Mouse (Mus musculus) embryonic facial prominence, embryonic 15.5 days (tissue): ENCODE measurements around the gene Ror1. TPM values are rescaled to one million over a fixed set of nuclear protein-coding genes. Genes with fewer than 3 reads are reported as not detected.

ENCODE experiments used
- ATAC-seq: fragments of 200-750 bp; cut with Nextera tagmentation; 2 replicates; pipeline ENCODE4 v1.8.0; 2017; ENCODE audit warnings: low read depth, moderate TSS enrichment; ENCODE audit not compliant: insufficient number of reproducible peaks, low FRiP score, low TSS enrichment
- H3K27ac ChIP-seq: fragments of 300-500 bp; sonication (generic); replicated peaks from 2 replicates; pipeline ENCODE4 v1.5.1; 2015; ENCODE audit warnings: mild to moderate bottlenecking, inconsistent platforms
- H3K27me3 ChIP-seq: fragments of 300-500 bp; sonication (generic); 2 replicates; pipeline ENCODE4 v1.6.1; 2015; ENCODE audit warnings: inconsistent platforms
- H3K36me3 ChIP-seq: fragments of 300-500 bp; sonication (generic); 2 replicates; pipeline ENCODE4 v1.6.1; 2015; ENCODE audit warnings: mild to moderate bottlenecking, inconsistent platforms
- H3K4me1 ChIP-seq: fragments of 300-500 bp; sonication (generic); 2 replicates; pipeline ENCODE4 v1.6.1; 2015; ENCODE audit warnings: inconsistent platforms
- H3K4me2 ChIP-seq: fragments of 300-500 bp; sonication (generic); replicated peaks from 2 replicates; pipeline ENCODE4 v1.6.1; 2015; ENCODE audit warnings: mild to moderate bottlenecking, inconsistent platforms
- H3K4me3 ChIP-seq: fragments of 300-500 bp; sonication (generic); replicated peaks from 2 replicates; pipeline ENCODE4 v1.5.1; 2015; ENCODE audit warnings: mild to moderate bottlenecking, inconsistent platforms
- H3K9ac ChIP-seq: fragments of 300-500 bp; sonication (generic); 2 replicates; pipeline ENCODE4 v1.6.1; 2015; ENCODE audit warnings: inconsistent platforms
- H3K9me3 ChIP-seq: fragments of 300-500 bp; sonication (generic); replicated peaks from 2 replicates; pipeline ENCODE4 v1.6.1; 2016; ENCODE audit warnings: inconsistent platforms
- WGBS: fragments of 180-500 bp; shearing (Covaris S2); methylation state at CpG from one replicate; pipeline ENCODE4 v1.1.7; 2015; 5-methylcytosine and 5-hydroxymethylcytosine counted together
- polyA plus RNA-seq: library from polyadenylated mRNA; unstranded; fragments of >200 nt; fragmentation: Nextera tagmentation; extraction: Ambion mirVana; gene quantifications from 2 replicates; pipeline ENCODE4 v1.2.1, GENCODE M21; 2015

Ror1 gene
- polyA plus RNA-seq, 1 experiment from 2014 or later, result 11.7 TPM

- no peak overlapping the region for H3K27ac ChIP-seq
- H3K4me1 ChIP-seq, result no peaks in the 10 kb centered on the region
- H3K9me3 ChIP-seq, result no peaks in the 10 kb centered on the region
- H3K4me2 ChIP-seq, result no peak overlapping the region
- ATAC-seq, result no peak
- H3K36me3 ChIP-seq, result no peaks in the 10 kb centered on the region
- no peak overlapping the region for H3K9ac ChIP-seq
- WGBS, result 87% methylated on average over 10 of the region's 10 CpGs
- H3K27me3 ChIP-seq, result no peaks in the 10 kb centered on the region
- no peak overlapping the region for H3K4me3 ChIP-seq
Measured at GRCm38 (mm10) chr4:100233770-100234169, 138.2 kb downstream of the Ror1 start.

DNA sequence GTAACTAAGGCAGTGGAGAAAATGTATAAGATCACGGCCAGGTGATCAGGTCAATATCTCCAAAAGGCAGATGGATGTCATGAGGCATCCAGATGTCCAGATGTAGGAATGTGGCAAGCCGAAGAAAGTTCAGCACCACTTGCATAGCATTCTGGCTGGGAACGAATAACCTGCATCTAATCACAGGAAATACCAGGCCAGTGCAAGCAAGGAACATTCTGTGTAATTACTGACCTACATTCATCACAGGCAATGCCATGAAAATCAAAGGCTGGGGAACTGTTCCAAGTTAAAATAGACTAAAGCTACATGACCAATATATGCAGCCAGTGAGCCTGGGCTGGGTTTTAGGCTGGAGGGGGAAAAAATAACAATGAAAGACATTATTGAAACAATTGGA is 140.7 kb downstream of the Ror1 start:
- no peaks in the 10 kb centered on the region for H3K27me3 ChIP-seq
- H3K9ac ChIP-seq, result no peak overlapping the region
- 37% methylated on average over 3 of the region's 3 CpGs for whole genome bisulfite sequencing
- H3K36me3 ChIP-seq, result no peaks in the 10 kb centered on the region
- no peak overlapping the region for H3K4me3 ChIP-seq
- no peak for ATAC-seq
- H3K9me3 ChIP-seq, result no peaks in the 10 kb centered on the region
- 0 out of 2 replicates have a peak, but pooled peaks cover under 1% of the 10 kb centered on the region for H3K4me1 ChIP-seq
- H3K27ac ChIP-seq, result no peak overlapping the region
- H3K4me2 ChIP-seq, result no peak overlapping the region

DNA sequence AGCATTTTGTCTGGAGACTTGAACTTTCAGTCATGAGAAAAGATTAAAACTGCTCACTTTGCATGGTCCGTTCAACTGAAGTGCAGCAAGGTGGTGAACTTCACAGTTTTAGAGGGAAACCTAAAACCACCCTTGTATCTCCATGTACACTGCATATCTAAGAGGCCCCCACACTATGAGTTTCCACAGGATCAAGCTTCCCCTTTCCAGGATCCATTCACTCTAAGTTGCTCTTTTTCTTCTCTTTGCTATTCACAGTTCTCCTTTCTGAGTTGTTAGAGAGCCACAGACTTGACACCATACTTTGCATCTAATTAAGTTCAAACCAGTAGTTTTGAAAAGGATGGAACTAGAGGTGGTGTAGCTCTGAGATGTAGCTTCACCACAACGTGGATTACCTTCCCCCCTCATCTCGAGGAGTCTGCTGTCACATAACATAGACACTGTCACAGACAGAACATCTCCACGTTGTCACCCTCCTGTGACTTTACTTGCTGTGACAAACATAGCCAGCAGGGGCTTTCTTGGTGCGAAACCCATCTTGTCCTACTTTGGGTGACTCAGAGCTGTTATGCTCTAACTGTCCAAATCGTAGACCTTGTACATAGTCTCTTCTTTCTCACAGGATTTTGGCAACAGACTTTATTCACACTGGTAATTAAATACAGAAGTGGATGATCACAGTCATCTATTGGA is 146.6 kb downstream of the Ror1 start:
- Histone ChIP-seq H3K9ac (no peak overlapping the region), H3K4me2 (no peak overlapping the region), H3K27ac (no peak overlapping the region), H3K4me1 (0 out of 2 replicates have a peak, but pooled peaks cover 7% of the 10 kb centered on the region), H3K9me3 (no peaks in the 10 kb centered on the region), H3K27me3 (no peaks in the 10 kb centered on the region), H3K36me3 (no peaks in the 10 kb centered on the region), H3K4me3 (no peak overlapping the region)
- 71% methylated on average over 6 of the region's 6 CpGs for WGBS
- ATAC-seq, result no peak

GRCm38 (mm10) chr4:100244250-100244649 is 148.7 kb downstream of the Ror1 start:
- Histone ChIP-seq H3K4me2 (no peak overlapping the region), H3K4me3 (no peak overlapping the region), H3K27ac (no peak overlapping the region), H3K9me3 (no peaks in the 10 kb centered on the region), H3K9ac (no peak overlapping the region), H3K36me3 (no peaks in the 10 kb centered on the region), H3K27me3 (no peaks in the 10 kb centered on the region), H3K4me1 (0 out of 2 replicates have a peak, but pooled peaks cover 7% of the 10 kb centered on the region)
- no peak for ATAC-seq
- 68% methylated on average over 8 of the region's 8 CpGs for WGBS

DNA sequence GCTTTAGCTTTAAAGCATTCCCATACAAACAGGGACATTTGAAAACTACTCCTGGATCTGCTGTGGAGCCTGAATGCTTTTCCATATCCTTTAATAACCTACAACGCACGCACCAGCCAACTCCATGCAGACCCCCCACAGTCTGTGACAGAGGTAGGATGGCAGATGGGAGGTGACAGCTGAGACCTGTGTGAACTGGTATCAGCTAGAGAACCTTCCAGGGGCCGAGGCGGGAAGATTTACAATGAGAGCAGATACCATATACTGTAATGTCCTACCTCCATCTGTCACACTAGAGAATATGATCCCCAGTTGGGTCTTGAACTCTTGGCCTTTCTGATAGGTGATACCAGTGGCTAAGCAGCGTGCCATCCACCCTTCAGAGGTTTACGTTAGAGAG is 149.1 kb downstream of the Ror1 start:
- H3K27ac ChIP-seq, result no peak overlapping the region
- no peaks in the 10 kb centered on the region for H3K36me3 ChIP-seq
- H3K4me1 ChIP-seq, result 0 out of 2 replicates have a peak, but pooled peaks cover 7% of the 10 kb centered on the region
- no peak overlapping the region for H3K4me3 ChIP-seq
- no peaks in the 10 kb centered on the region for H3K27me3 ChIP-seq
- no peak overlapping the region for H3K4me2 ChIP-seq
- no peaks in the 10 kb centered on the region for H3K9me3 ChIP-seq
- 0 out of 2 replicates have a peak, but pooled peaks have one; percentile 39 for ATAC-seq
- 61% methylated on average over 6 of the region's 6 CpGs for WGBS
- H3K9ac ChIP-seq, result no peak overlapping the region

GRCm38 (mm10) chr4:100247826-100248225 is 152.2 kb downstream of the Ror1 start:
- H3K36me3 ChIP-seq, result no peaks in the 10 kb centered on the region
- H3K4me1 ChIP-seq, result peaks cover 6% of the 10 kb centered on the region; the same call in 1 of the 2 replicates
- no peak for ATAC-seq
- no peak overlapping the region for H3K27ac ChIP-seq
- no peak overlapping the region for H3K4me2 ChIP-seq
- H3K27me3 ChIP-seq, result no peaks in the 10 kb centered on the region
- H3K9ac ChIP-seq, result no peak overlapping the region
- H3K4me3 ChIP-seq, result no peak overlapping the region
- WGBS, result 63% methylated on average over 7 of the region's 7 CpGs
- no peaks in the 10 kb centered on the region for H3K9me3 ChIP-seq

- H3K27ac ChIP-seq, result no peak overlapping the region
- no peaks in the 10 kb centered on the region for H3K27me3 ChIP-seq
- H3K4me2 ChIP-seq, result no peak overlapping the region
- H3K4me1 ChIP-seq, result peaks cover 6% of the 10 kb centered on the region; the same call in 1 of the 2 replicates
- ATAC-seq, result no peak
- H3K36me3 ChIP-seq, result no peaks in the 10 kb centered on the region
- no peaks in the 10 kb centered on the region for H3K9me3 ChIP-seq
- 76% methylated on average over 2 of the region's 2 CpGs for WGBS
- no peak overlapping the region for H3K4me3 ChIP-seq
- H3K9ac ChIP-seq, result no peak overlapping the region
Measured at GRCm38 (mm10) chr4:100248273-100248672, 152.7 kb downstream of the Ror1 start.

DNA sequence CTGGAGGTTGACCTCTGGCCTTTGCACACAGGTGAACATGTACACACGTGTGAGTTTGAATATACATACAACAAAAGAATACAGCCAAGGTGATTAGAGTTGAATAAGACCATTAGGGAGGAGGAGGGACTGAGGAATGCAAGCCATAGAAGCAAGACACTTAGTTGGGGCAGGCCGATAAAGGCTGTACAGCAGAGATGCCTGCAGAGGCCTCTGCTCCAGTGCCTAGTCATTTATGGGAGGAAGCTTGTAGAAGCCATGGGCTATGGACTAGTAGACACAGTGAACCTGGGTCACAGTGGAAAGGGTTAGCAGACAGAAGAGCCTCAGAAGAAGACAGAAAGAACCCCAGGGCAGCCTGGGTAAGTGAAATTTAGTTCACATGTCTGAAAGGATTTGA is 155.7 kb downstream of the Ror1 start:
- ATAC-seq, result no peak
- H3K4me1 ChIP-seq, result peaks cover 6% of the 10 kb centered on the region; the same call in 1 of the 2 replicates
- WGBS, result 72% methylated on average over 2 of the region's 2 CpGs

GRCm38 (mm10) chr4:100252050-100252449 is 156.5 kb downstream of the Ror1 start:
- Histone ChIP-seq H3K27me3 (no peaks in the 10 kb centered on the region), H3K9ac (no peak overlapping the region), H3K4me2 (no peak overlapping the region), H3K36me3 (no peaks in the 10 kb centered on the region), H3K9me3 (no peaks in the 10 kb centered on the region), H3K27ac (no peak overlapping the region), H3K4me1 (peaks cover 6% of the 10 kb centered on the region; the same call in 1 of the 2 replicates), H3K4me3 (no peak overlapping the region)
- WGBS, result 20% methylated on average over 1 of the region's 1 CpGs
- no peak for ATAC-seq

More for the DNA sequence above, 155.7 kb downstream of the Ror1 start:
- Histone ChIP-seq H3K27ac (no peak overlapping the region), H3K9ac (no peak overlapping the region), H3K4me2 (no peak overlapping the region), H3K9me3 (no peaks in the 10 kb centered on the region), H3K27me3 (no peaks in the 10 kb centered on the region), H3K4me3 (no peak overlapping the region), H3K36me3 (no peaks in the 10 kb centered on the region)

DNA sequence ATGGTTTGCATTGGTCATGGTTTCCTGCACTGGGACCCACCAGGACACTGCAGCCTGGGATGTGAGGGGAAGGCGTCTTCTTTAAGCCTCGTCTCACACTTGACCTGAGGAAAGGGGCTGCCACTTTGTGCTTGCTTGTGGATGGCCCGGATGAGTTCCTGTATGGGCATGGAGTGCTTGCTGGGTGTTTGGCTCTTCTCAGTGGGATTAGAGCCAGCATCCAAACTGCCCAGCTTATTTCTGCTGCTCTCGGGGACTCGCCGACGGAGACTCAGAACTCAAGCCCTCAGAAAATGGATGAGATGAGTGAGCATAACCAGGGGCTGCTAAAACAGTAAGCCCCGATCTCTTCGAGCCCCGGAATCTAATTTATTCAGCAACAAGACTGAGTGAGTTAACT is 157.1 kb downstream of the Ror1 start:
- Histone ChIP-seq H3K36me3 (no peaks in the 10 kb centered on the region), H3K4me2 (no peak overlapping the region), H3K9me3 (no peaks in the 10 kb centered on the region), H3K4me1 (peaks cover 6% of the 10 kb centered on the region; the same call in 1 of the 2 replicates), H3K9ac (no peak overlapping the region), H3K27ac (no peak overlapping the region), H3K27me3 (no peaks in the 10 kb centered on the region), H3K4me3 (no peak overlapping the region)
- 72% methylated on average over 10 of the region's 10 CpGs for WGBS
- no peak for ATAC-seq

DNA sequence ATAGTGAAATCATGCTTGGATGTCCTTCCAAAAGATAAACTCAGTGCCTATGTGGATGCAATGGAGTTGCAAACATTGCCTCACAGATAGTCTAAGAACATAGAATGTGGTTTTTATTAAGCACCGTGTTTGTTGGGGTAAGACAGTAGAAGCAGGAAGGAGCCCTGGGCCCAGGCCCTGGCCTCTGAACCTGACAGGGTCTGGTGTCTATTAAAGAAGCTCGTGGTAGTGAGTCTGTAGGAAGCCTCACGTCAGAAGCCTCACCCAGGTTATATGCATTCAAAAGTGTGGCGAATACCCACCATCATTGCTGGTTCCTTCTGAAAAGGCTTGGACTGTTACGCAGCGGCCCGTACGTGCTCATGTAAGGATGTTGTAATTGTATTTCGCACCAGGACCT is 157.8 kb downstream of the Ror1 start:
- Histone ChIP-seq H3K4me3 (no peak overlapping the region), H3K4me1 (peaks cover 6% of the 10 kb centered on the region; the same call in 1 of the 2 replicates), H3K27ac (no peak overlapping the region), H3K27me3 (no peaks in the 10 kb centered on the region), H3K4me2 (no peak overlapping the region), H3K9me3 (no peaks in the 10 kb centered on the region), H3K9ac (no peak overlapping the region), H3K36me3 (no peaks in the 10 kb centered on the region)
- 64% methylated on average over 9 of the region's 9 CpGs for WGBS
- no peak for ATAC-seq

DNA sequence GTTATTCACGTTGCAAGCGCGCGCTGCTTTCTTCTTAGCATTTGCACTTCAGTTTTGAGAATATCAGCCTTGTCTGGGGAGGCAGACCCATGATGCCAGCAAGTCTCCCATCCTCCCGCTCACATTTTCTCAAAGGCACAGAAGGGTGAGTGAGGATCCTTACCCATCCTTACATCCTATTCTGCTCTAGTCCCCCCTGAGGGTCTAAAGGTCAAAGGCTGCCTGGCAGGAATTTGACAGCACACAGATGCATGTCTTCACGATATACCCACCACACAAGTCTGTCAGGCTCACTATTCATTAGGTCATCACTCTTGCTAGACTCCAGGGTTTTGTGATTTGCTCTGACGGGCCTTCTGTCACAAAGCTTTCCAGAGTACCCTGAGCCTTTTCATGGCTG is 158.2 kb downstream of the Ror1 start:
- WGBS, result 56% methylated on average over 7 of the region's 7 CpGs

More for the DNA sequence above, 158.2 kb downstream of the Ror1 start:
- Histone ChIP-seq H3K9ac (no peak overlapping the region), H3K9me3 (no peaks in the 10 kb centered on the region), H3K4me1 (peaks cover 6% of the 10 kb centered on the region; the same call in 1 of the 2 replicates), H3K36me3 (no peaks in the 10 kb centered on the region), H3K4me3 (no peak overlapping the region), H3K27me3 (no peaks in the 10 kb centered on the region), H3K27ac (no peak overlapping the region), H3K4me2 (no peak overlapping the region)
- no peak for ATAC-seq
